Mouse (Mus musculus) layer of hippocampus, postnatal 25 days (tissue): Measurements from ENCODE around the gene Stx8. TPM values are rescaled to one million over a fixed set of nuclear protein-coding genes. Genes with fewer than 3 reads are reported as not detected.

Experiments used
- DNase-seq, 2 experiments: peaks; one replicate each; pipeline ENCODE4 v3.0.0; 2022; ENCODE audit warnings: mixed read lengths in 2 of 2, low spot score in 1 of 2; ENCODE audit errors: extremely low spot score in 1 of 2
- total RNA-seq, 2 experiments: library from RNA; stranded (reverse); gene quantifications; 2 replicates each; pipeline ENCODE4 v1.2.3; 2021

The Stx8 gene
- total RNA-seq, 2 experiments from 2014 or later = 34.4 to 36.5 TPM

- DNase-seq = no peak
These were observed 248.7 kb downstream of the Stx8 start for GRCm38 (mm10) chr11:68214496-68215205.

GRCm38 (mm10) chr11:68215206-68215912 is 249.4 kb downstream of the Stx8 start:
- no peak for DNase-seq

- DNase-seq = no peak
These were observed 250.0 kb downstream of the Stx8 start for GRCm38 (mm10) chr11:68216041-68216440.

- no peak for DNase-seq
These were observed 254.7 kb downstream of the Stx8 start for GRCm38 (mm10) chr11:68220733-68221132.

GRCm38 (mm10) chr11:68222209-68222608 is 256.2 kb downstream of the Stx8 start:
- no peak for DNase-seq

- DNase-seq = no peak
These were observed 257.1 kb downstream of the Stx8 start for GRCm38 (mm10) chr11:68223143-68223542.

- no peak for DNase-seq
These were observed 260.7 kb downstream of the Stx8 start for GRCm38 (mm10) chr11:68226654-68227057.

- DNase-seq = no peak
These were observed 261.8 kb downstream of the Stx8 start for GRCm38 (mm10) chr11:68227837-68228236.

GRCm38 (mm10) chr11:68228941-68229665 is 263.1 kb downstream of the Stx8 start:
- no peak for DNase-seq

- no peak for DNase-seq
These were observed 265.6 kb downstream of the Stx8 start for GRCm38 (mm10) chr11:68231558-68231957.

GRCm38 (mm10) chr11:68233469-68233965 is 267.5 kb downstream of the Stx8 start:
- no peak for DNase-seq

- DNase-seq = no peak
These were observed 273.8 kb downstream of the Stx8 start for GRCm38 (mm10) chr11:68239756-68240155.

GRCm38 (mm10) chr11:68244254-68244991 is 278.4 kb downstream of the Stx8 start:
- no peak for DNase-seq

GRCm38 (mm10) chr11:68244992-68245261 is 278.9 kb downstream of the Stx8 start:
- DNase-seq = no peak

GRCm38 (mm10) chr11:68247897-68248296 is 281.9 kb downstream of the Stx8 start:
- DNase-seq = no peak

GRCm38 (mm10) chr11:68250106-68250505 is 284.1 kb downstream of the Stx8 start:
- no peak for DNase-seq

- no peak for DNase-seq
These were observed 287.5 kb downstream of the Stx8 start for GRCm38 (mm10) chr11:68253531-68253930.
